Mouse (Mus musculus) kidney, embryonic 14.5 days (tissue): ENCODE measurements around the gene Efcab8. TPM values are rescaled to one million over a fixed set of nuclear protein-coding genes. Genes with fewer than 3 reads are reported as not detected.

Source experiments
- ATAC-seq: fragments of 200-750 bp; cut with Nextera tagmentation; 2 replicates; pipeline ENCODE4 v1.8.0; 2017; ENCODE audit warnings: moderate number of reproducible peaks, mild to moderate bottlenecking, moderate TSS enrichment, moderate library complexity; ENCODE audit not compliant: low FRiP score, low TSS enrichment
- H3K27ac ChIP-seq: fragments of 300-500 bp; sonication (generic); 2 replicates; pipeline ENCODE4 v1.5.1; 2014; ENCODE audit warnings: low read depth, mild to moderate bottlenecking, low read length, moderate library complexity, mixed read lengths
- H3K27me3 ChIP-seq: fragments of 300-500 bp; sonication (generic); 2 replicates; pipeline ENCODE4 v1.6.1; 2014; ENCODE audit warnings: mild to moderate bottlenecking, low read length; ENCODE audit not compliant: control insufficient read depth, insufficient read depth
- H3K36me3 ChIP-seq: fragments of 300-500 bp; sonication (generic); 2 replicates; pipeline ENCODE4 v1.6.1; 2014; ENCODE audit warnings: low read length, mixed read lengths; ENCODE audit not compliant: control insufficient read depth, insufficient read depth
- H3K4me1 ChIP-seq: fragments of 300-500 bp; sonication (generic); 2 replicates; pipeline ENCODE4 v1.6.1; 2014; ENCODE audit warnings: low read length, mixed read lengths; ENCODE audit not compliant: control insufficient read depth, insufficient read depth
- H3K4me2 ChIP-seq: fragments of 300-500 bp; sonication (generic); replicated peaks from 2 replicates; pipeline ENCODE4 v1.6.1; 2014; ENCODE audit warnings: low read depth, mild to moderate bottlenecking, low read length
- H3K4me3 ChIP-seq: fragments of 300-500 bp; sonication (generic); 2 replicates; pipeline ENCODE4 v1.5.1; 2014; ENCODE audit warnings: mild to moderate bottlenecking, low read length
- H3K9ac ChIP-seq: fragments of 300-500 bp; sonication (generic); 2 replicates; pipeline ENCODE4 v1.6.1; 2014; ENCODE audit warnings: low read depth, mild to moderate bottlenecking, low read length, moderate library complexity
- H3K9me3 ChIP-seq: fragments of 300-500 bp; sonication (generic); 2 replicates; pipeline ENCODE4 v1.6.1; 2016; ENCODE audit warnings: low read length; ENCODE audit not compliant: control insufficient read depth
- WGBS: fragments of 180-500 bp; shearing (Covaris S2); extraction: QIAGEN DNeasy Blood & Tissue Kit; methylation state at CpG from one replicate; pipeline ENCODE4 v1.1.7; 2014; 5-methylcytosine and 5-hydroxymethylcytosine counted together
- polyA plus RNA-seq: library from polyadenylated mRNA; unstranded; fragments of >200 nt; fragmentation: Nextera tagmentation; extraction: Ambion mirVana; gene quantifications from 2 replicates; pipeline ENCODE4 v1.2.1, GENCODE M21; 2014

The Efcab8 gene
- polyA plus RNA-seq, 1 experiment from 2014 or later = not detected

DNA sequence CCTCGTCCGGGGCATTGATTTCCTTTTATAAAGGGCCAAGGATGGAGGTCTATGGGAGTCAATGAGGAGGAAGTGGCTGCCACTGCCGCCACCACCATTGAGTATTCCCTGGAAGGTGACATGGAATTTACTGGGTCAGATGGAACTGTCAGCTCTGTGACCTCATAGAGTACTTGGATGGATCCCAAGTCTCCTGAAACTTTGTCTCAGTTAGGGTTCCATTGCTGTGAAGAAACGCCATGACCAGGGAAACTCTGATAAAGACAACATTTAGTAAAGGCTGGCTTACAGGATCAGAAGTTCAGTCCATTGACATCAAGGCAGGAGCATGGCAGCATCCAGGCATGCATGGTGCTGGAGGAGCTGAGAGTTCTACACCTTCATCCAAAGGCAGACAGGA, 91.3 kb downstream of the Efcab8 start, which contains the start of gene Sun5:
TSS of gene Sun5 (minus strand) at position 101 of the 400 bp plus-strand sequence.
- Histone ChIP-seq H3K9ac (no peak within 1 kb of the TSS), H3K27ac (no peak within 1 kb of the TSS), H3K27me3 (no peaks in the 10 kb centered on the region), H3K9me3 (no peaks in the 10 kb centered on the region), H3K36me3 (no peaks in the 10 kb centered on the region), H3K4me2 (no peak within 1 kb of the TSS), H3K4me3 (no peak within 1 kb of the TSS), H3K4me1 (no peaks in the 10 kb centered on the region)
- WGBS = 88% methylated on average over 4 of the region's 4 CpGs
- no peak for ATAC-seq

DNA sequence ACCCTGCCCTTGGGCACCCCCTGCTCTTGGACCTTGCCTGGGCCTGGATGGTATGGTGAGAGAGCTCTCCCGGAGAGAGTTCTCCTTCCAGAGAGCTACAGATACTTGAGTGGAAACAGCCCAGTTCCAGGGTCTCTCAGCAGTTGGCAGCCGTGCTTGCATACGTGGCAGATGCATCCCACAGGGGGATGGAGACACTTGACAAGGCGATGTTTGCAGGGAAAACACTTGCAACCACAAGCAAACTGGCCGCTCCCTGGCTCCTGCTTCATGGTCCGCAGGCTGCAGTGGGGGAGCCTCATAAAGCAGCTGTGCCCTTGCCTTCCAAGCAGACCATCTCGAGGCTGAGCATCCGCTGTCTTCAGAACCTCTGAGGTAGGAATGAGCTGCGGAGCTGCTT, 95.0 kb downstream of the Efcab8 start, which contains the start of gene Bpifb2:
TSS of gene Bpifb2 (plus strand) at position 301 of the 400 bp plus-strand sequence.
- ATAC-seq = no peak
- H3K9ac ChIP-seq = no peak within 1 kb of the TSS
- no peak within 1 kb of the TSS for H3K27ac ChIP-seq
- no peaks in the 10 kb centered on the region for H3K9me3 ChIP-seq
- no peaks in the 10 kb centered on the region for H3K36me3 ChIP-seq
- H3K4me2 ChIP-seq = no peak within 1 kb of the TSS
- 71% methylated on average over 9 of the region's 9 CpGs for WGBS
- no peaks in the 10 kb centered on the region for H3K27me3 ChIP-seq
- H3K4me3 ChIP-seq = no peak within 1 kb of the TSS
- no peaks in the 10 kb centered on the region for H3K4me1 ChIP-seq

Other genes starting within 250 kb of the Efcab8 start
- gene Nol4l, start 250.0 kb upstream of the Efcab8 start, polyA plus RNA-seq = 10.5 and 17.1 TPM in 2 replicates
- 64.9 and 78.0 TPM in 2 replicates for gene Commd7, start 147.2 kb upstream of the Efcab8 start, polyA plus RNA-seq
- gene Dnmt3b, start 130.5 kb upstream of the Efcab8 start, polyA plus RNA-seq = 13.3 and 20.2 TPM in 2 replicates
- gene Dnmt3c, start 83.3 kb upstream of the Efcab8 start, polyA plus RNA-seq = not detected in 2 replicates
- gene Mapre1, start 38.7 kb upstream of the Efcab8 start, polyA plus RNA-seq = 203 and 243 TPM in 2 replicates
- not detected in 2 replicates for gene Sun5, start 91.2 kb downstream of the Efcab8 start, polyA plus RNA-seq
- gene Bpifb2, start 95.1 kb downstream of the Efcab8 start, polyA plus RNA-seq = not detected in 2 replicates
- not detected in 2 replicates for gene Bpifb6, start 120.5 kb downstream of the Efcab8 start, polyA plus RNA-seq
- gene Bpifb3, start 138.3 kb downstream of the Efcab8 start, polyA plus RNA-seq = not detected in 2 replicates
- not detected in 2 replicates for gene Bpifb4, start 158.3 kb downstream of the Efcab8 start, polyA plus RNA-seq
- not detected in 2 replicates for gene Bpifa6, start 195.0 kb downstream of the Efcab8 start, polyA plus RNA-seq
- not detected in 2 replicates for gene Bpifa2, start 228.3 kb downstream of the Efcab8 start, polyA plus RNA-seq